Mouse (Mus musculus) right cerebral cortex, adult 18-20 months (tissue): Measurements from ENCODE around the gene Hba-a2.
"Not testable (repeated sequence)": the region's sequence is repeated elsewhere in the genome, so short reads cannot be mapped to it uniquely, and the experiment has no call there.

Experiments
- DNase-seq: peaks from one replicate; pipeline ENCODE4 v3.0.0; 2022; ENCODE audit warnings: mixed read lengths

The Hba-a2 gene

DNA sequence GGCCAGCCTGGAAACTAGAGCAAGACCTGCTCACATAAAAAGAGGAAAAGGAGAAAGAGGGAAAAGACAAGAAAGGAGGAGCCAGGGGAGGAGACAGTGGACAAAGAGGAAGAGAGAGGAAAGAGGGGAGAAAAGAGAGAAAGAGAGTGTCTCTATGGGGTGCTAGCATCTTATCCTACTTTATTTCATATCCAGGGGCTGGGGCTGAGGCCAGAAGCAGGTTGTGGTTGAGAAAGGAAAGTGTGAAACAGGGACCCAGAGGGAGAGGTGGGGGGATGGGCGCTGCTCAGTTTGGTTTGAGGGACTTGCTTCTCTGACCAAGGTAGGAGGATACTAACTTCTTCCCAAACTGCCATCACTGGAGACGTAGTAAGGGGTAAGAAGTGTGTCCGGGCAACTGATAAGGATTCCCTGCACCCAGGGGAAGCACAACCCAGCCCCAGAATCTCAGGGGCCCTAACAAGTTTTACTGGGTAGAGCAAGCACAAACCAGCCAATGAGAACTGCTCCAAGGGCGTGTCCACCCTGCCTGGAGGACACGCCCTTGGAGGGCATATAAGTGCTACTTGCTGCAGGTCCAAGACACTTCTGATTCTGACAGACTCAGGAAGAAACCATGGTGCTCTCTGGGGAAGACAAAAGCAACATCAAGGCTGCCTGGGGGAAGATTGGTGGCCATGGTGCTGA lies 13.1 kb upstream of the Hba-a2 start, which contains the start of gene Hba-a1:
Gene Hba-a1, plus strand, starts transcription at position 421 of the 687 bp plus-strand sequence.
- not testable (repeated sequence) for DNase-seq

DNA sequence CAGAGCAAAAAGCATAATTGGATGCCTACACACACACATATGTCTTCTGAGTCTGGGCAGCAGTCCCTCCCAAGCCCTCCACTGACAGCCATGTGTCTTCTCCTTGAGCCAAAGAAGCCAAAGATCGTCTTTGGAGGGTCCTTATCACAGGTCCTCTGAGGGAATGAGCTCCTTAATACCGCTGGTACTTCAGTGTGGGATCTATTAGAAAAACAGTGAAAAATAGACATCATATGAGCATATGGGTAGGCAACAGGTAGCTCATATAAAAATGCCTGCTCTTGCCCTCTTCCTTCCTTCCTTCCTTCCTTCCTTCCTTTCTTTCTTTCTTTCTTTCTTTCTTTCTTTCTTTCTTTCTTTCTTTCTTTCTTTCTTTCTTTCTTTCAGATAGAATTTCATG lies 11.7 kb upstream of the Hba-a2 start:
- DNase-seq: not testable (repeated sequence)

DNA sequence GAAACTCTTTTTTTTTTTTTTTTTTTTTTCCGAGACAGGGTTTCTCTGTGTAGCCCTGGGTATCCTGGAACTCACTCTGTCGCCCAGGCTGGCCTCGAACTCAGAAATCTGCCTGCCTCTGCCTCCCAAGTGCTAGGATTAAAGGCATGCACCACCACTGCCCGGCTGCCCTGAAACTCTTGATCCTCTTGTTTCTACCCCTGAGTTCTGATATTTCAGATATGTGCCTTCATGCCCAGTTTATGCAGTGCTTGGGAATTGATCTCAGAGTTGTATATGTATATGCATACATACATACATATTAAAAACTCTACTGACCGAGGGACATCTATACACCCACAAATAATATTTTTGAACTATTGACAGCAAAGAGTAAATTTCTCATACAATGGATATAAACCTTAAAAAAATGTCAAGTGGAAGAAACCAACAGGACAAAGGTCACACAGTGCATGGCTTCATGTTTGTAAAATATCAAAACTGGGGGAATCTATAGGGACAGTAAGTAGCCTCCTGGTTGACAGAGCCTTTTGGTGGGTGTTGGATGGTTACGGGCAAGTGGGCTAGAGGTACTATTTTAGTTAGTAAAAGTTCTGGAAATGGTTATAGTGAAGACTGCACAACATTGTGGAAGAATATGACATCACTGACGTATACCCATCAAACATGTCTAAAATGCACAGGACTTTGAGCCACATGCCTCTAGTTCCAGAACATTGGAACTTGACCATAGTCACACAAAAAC lies 11.1 kb upstream of the Hba-a2 start:
- no peak for DNase-seq

DNA sequence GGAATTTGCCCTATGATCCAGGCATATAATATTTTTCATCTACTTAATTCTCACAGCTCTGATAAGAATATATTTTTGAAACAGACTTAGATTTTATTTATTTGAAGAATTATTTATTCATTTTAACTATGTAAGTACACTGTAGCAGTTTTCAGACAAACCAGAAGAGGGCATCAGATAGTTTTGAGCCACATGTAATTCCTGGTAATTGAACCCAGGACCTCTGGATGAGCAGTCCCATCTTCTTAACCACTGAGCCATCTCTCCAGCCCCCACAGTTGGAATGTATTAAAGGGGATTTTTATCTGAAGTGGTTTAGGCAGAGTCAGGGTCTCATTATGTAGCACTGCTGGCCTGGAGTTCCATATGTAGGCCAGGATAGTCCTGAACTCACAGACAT lies 10.4 kb upstream of the Hba-a2 start:
- DNase-seq: not testable (repeated sequence)

DNA sequence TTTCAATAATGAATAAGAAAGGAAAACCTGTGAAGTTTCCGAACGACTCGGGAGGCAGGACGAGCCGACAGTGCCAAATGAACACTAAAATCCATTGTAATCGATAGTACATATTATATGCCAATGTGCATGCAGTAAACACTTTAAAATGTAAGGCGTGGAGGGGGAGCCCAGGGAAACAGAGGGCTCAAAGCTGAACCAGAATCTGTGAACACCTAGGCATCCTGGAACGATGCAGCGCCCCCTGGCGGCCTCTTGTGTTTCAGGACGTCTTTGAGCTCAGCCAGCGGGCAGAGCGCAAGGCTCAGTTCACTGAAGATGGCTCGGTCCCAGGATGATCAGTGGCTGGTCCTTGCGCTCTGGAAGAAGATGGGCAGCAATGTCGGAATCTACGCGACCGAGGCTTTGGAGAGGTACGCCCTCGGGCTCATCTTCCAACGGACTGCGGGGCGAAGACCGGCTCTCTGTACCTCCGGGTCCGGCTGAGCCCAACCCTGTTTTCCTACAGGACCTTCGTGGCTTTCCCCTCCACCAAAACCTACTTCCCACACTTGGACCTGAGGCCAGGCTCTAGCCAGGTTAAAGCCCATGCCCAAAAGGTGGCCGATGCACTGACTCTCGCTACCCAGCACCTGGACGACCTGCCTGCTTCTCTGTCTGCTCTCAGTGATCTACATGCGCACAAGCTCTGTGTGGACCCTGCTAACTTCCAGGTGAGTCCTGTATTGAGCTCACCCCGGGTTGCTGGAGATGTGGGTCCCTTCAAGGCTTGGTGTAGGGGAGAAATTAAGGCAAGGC lies 9.4 kb upstream of the Hba-a2 start, which contains the start of gene Hbq1b:
Gene Hbq1b, plus strand, starts transcription at position 271 of the 798 bp plus-strand sequence.
- DNase-seq: peak; percentile 75

DNA sequence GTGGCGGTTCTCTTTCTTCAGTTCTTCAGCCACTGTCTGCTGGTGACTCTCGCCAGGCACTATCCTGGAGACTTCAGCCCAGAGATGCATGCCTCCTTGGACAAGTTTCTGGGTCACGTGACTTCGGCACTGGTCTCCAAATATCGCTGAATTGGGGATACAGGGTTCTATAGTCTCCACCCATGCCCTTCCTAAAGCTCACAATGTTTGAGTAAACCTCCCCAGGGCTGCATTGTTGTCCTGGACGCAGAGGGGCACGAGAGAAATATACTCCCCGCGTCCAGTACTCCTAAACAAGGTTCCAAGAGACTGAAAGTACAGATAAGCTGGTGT lies 8.8 kb upstream of the Hba-a2 start:
- no peak for DNase-seq

DNA sequence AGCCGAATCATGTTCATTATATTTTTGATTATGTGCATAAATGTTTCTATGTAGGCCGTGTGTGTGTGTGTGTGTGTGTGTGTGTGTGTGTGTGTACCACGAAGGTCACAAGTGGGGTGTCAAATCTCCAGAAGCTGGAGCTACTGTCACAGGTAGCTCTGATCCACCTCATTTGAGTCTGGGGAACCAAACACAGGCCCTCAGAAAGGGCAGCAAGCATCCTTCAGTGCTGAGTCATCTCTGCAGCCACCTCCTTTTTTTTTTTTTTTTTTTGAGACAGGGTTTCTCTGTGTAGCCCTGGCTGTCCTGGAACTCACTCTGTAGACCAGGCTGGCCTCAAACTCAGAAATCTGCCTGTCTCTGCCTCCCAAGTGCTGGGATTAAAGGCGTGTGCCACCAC lies 3.5 kb upstream of the Hba-a2 start:
- not testable (repeated sequence) for DNase-seq

DNA sequence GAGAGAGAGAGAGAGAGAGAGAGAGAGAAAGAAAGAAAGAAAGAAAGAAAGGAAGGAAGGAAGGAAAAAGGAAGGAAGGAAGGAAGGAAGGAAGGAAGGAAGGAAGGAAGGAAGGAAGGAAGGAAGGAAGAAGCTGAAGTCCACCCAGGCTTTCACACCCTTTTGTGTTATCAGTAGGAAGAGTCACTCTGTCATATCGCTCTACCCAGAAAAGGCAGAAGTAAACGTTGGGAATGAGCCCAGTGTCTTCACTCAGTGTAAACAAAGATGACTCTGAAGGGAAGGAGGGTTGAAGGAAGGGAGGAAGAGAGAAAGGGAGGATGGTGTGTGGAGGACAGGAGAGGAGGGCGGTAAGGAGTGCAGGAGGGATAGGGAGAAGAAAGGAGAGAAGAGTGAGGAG lies 2.8 kb upstream of the Hba-a2 start:
- DNase-seq: not testable (repeated sequence)

DNA sequence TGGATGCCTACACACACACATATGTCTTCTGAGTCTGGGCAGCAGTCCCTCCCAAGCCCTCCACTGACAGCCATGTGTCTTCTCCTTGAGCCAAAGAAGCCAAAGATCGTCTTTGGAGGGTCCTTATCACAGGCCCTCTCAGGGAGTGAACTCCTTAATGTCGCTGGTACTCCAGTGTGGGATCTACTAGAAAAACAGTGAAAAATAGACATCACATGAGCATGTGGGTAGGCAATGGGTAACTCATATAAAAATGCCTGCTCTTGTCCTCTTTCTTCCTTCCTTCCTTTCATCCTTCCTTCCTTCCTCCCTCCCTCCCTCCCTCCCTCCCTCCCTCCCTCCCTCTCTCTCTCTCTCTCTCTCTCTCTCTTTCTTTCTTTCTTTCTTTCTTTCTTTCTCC lies 1.1 kb downstream of the Hba-a2 start:
- DNase-seq: not testable (repeated sequence)

DNA sequence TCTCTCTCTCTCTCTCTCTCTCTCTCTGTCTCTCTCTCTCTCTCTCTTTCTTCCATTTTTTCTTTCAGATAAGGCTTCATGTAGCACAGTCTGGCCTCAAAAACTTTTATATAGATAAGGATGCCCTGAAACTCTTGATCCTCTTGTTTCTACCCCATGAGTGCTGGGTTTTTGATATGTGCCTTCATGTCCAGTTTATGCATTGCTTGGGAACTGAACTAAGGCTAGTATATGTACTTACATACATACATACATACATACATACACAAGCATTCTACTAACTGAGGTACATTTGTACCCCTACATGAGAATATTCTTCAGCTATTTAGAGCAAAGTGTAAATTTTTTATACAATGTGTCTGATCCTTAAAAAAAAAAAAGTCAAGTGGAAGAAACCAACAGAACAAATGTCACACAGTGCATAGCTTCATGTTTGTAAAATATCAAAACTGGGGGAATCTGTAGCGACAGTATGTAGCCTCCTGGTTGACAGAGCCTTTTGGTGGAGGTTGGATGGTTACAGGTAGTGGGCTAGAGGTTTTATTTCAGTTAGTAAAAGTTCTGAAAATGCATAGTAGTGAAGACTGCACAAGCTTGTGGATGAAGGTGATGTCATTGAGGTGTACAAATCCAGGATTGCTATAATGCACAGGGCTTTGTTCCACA lies 1.7 kb downstream of the Hba-a2 start:
- DNase-seq: no peak

DNA sequence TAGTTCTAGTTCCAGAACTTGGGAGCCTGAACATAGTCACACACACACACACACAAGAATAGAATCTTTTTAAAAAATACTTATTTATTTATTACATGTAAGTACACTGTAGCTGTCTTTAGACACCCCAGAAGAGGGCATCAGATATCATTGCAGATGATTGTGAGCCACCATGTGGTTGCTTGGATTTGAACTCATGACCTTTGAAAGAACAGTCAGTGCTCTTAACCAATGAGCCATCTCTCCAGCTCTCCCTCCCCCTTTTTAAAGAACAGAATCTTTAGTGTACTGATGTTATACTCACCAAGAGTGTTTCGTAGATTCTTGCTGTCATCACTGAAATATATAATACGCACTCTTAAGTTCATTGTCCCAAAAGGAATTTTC lies 2.2 kb downstream of the Hba-a2 start:
- DNase-seq: no peak

DNA sequence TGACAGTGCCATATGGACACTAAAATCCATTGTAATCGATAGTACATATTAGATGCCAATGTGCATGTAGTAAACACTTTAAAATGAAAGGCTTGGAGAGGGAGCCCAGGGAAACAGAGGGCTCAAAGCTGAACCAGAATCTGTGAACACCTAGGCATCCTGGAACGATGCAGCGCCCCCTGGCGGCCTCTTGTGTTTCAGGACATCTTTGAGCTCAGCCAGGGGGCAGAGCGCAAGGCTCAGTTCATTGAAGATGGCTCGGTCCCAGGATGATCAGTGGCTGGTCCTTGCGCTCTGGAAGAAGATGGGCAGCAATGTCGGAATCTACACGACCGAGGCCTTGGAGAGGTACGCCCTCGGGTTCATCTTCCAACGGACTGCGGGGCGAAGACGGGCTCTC lies 3.6 kb downstream of the Hba-a2 start, which contains the start of gene Hbq1a:
Gene Hbq1a, plus strand, starts transcription at position 205 of the 400 bp plus-strand sequence.
- DNase-seq: peak; percentile 51

DNA sequence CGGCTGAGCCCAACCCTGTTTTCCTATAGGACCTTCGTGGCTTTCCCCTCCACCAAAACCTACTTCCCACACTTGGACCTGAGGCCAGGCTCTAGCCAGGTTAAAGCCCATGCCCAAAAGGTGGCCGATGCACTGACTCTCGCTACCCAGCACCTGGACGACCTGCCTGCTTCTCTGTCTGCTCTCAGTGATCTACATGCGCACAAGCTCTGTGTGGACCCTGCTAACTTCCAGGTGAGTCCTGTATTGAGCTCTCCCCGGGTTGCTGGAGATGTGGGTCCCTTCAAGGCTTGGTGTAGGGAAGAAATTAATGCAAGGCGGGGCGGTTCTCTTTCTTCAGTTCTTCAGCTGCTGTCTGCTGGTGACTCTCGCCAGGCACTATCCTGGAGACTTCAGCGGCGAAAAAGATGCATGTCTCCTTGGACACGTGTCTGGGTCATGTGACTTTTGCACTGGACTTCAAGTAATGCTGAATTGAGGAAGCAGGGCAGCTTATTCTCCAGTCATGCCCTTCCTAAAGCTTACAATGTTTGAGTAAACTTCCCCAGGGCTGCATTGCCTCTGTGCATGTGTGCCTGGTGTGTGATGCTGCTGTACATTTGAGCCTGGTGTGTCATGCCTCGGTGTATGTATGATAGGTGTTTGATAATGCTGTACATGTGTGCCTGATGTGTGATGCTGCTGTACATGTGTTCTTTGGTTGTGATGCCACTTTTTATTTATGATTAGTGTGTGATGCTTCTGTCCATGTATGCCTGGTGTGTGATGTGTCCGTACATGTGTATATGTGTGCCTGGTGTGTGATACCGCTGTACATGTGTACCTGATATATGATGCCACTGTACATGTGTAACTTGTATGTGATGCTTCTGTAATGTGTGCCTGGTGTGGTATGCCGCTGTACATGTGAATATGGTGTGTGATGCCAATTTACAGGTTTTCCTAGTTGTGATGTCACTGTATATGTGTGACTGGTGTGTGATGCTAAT lies 4.3 kb downstream of the Hba-a2 start:
- no peak for DNase-seq

DNA sequence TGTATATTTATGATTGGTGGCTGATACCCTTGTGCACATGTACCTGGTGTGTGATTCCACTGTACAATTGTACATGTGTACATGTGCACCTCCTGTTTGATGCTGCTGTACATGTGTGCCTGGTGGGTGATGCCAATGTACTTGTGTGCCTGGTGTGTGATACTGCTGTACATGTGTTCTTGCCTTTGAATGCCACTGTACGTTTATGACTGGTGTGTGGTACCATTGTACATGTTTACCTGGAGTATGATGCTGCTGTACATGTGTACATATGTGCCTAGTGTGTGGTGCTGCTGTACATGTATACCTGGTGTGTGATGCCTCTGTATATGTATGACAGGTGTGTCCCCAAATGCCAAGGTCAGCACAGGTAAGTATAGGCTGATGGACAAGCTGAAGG lies 5.2 kb downstream of the Hba-a2 start:
- DNase-seq: no peak

DNA sequence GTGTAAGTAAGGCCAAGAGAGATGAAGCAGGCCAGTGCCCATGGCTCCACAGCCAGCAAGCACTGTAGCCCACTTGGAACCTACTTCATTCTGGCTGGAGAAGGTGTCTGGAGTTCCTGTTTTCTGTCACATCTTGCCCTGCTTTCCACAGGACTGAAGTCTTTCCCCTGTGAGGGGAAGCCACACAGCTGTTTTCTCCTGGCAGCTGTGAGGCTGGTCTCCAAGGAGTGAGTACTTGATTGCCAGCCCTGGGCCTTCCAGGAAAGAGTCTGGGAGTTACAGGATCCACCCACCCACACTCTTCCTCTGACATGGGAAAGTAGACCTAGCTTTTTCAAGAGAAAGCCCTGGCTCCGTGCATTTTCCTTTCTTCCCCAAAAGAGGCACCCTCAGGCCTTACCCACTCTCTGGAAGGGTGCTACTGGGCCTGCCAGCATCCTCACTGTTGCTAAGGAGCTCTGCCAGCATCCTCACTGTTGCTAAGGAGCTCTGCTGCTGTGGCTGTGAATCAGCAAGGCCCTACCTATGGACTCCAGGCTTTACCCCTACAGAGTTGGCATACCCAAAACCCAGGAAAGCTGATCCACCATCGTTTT lies 6.6 kb downstream of the Hba-a2 start:
- DNase-seq: peak; percentile 65

DNA sequence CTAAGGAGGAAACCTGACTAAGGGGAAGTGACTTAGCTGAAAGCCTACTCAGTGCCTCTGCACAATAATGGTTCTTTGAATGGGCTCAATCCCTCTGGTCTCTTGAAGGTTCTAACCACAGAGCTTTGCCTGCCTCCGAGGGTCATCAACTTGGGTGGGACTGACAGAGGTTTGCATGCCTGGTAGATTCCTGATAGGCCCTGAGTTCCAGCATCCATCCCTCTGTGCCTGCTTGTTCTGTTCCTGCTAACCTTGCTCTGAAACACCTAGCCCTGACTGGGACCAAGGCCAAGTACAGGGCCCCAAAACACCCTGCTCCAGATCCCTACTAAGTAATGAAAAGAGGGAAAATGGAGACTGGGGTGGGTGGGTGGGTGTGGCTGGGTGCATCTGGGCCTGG lies 7.2 kb downstream of the Hba-a2 start:
- DNase-seq: no peak

DNA sequence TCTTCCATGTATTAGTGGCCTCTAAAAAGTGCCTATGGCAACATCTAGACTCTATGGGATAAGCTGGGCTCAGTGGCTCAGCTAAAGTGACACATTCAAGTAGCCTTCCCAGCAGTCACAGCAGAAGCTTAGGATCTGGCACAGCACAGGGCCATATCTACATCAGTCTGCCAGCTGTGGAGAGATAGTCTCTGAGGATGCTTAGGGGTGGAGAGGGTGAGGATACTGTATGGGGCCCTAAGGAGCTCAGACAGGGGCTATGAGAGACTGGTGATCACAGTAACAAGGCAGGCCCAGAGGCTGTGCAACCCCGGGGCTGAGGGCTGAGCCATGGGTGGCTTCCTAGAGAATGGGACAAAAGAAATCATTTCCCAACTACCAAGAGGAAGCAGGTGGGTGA lies 10.7 kb downstream of the Hba-a2 start:
- no peak for DNase-seq

DNA sequence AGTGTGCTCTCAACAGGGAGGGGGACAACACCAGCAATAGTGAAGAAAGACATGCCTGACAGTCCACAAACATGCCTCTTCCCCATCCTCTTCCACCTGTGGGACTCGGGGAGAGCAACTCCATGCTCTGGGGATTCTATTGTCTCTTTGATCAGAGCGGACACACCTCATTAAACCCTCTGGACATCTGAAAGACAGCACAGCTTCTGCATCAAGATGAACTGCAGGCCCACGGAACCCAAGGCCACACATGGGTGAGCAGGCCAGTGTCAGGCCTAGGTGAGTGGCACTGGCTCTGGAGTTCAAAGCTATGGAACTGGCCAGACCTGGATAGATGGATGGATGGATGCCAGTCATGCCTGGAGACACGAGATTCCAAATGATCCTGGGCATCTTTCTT lies 13.2 kb downstream of the Hba-a2 start:
- DNase-seq: no peak

DNA sequence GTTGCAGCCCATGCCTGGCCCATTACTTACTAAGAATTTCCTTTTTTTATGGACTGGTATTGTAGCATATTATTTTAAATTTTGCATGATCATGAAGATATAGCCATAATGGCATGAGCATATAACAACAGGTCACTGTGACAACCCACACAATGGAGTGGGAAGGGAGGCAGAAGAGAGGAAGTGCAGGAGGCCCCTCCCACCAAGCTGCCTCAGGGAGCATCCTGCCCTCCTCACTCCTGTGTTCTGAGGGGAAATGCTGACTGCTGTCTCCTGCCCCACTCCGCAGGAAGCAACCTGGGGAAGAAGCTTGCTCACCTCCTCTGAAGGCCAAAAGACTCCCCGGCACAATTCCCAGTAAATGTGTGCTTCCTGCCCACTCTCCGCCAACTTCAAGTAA lies 13.6 kb downstream of the Hba-a2 start:
- no peak for DNase-seq

DNA sequence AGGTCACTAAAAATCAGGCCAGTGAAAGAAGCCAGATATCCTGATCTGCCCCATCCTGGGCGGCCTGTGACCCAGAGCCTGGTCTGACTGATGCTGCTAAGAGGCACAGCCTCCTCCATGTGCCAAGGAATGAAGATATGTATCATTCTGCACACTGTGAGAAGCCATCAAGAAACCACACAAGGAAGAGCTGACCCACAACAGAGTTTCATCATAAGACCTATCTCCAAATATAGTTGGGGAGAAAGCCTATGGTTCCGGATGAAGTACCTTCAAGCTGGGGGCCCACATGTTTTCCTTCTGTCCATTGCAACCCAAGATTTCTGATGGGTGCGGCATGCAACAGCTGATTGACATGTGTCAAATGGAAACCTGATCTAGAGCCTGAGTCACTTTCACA lies 19.7 kb downstream of the Hba-a2 start:
- no peak for DNase-seq

DNA sequence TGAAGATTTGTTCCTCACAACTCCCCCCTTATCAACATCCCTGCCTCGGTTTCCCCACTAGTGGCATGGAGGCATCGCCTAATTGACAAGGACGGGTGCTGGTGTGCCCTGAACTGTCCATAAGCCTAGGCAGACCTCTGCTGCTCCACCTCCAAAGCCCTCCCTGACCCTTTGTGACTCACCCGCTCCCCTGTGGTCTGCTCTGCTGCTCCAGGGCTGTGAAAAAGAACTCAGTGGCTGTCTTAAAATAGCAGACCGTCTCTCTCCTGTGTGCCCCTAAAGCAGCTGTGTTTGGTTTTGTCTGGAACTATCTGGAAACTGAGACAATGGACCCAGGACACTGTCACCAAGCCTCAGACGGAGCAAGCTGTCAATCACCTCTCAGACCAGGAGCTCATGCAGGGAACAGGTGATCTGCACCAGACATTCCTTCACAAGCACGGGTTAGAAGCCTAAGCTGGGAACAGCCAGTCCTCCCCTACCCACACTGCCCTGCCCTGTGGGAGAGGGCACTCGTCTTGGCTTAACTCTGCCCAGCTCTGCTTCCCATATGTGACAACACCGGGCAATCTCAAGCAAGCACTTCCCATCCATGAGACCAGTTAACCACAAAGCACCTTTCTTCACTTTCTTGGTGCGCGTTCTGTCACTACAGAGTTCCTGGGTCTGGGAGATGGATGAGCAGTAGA lies 24.4 kb downstream of the Hba-a2 start:
- no peak for DNase-seq
